Mouse (Mus musculus) midbrain, embryonic 15.5 days (tissue): ENCODE measurements around the gene Hhip. TPM values are rescaled to one million over a fixed set of nuclear protein-coding genes. Genes with fewer than 3 reads are reported as not detected.
"Not testable (repeated sequence)": the region's sequence is repeated elsewhere in the genome, so short reads cannot be mapped to it uniquely, and the experiment has no call there.

Experiments
- ATAC-seq: fragments of 200-750 bp; cut with Nextera tagmentation; replicated peaks from 2 replicates; pipeline ENCODE4 v1.8.0; 2017; ENCODE audit warnings: moderate TSS enrichment
- H3K27ac ChIP-seq: fragments of 300-500 bp; sonication (generic); 2 replicates; pipeline ENCODE4 v1.5.1; 2015; ENCODE audit warnings: mild to moderate bottlenecking, inconsistent platforms
- H3K27me3 ChIP-seq: fragments of 300-500 bp; sonication (generic); replicated peaks from 2 replicates; pipeline ENCODE4 v1.6.1; 2015; ENCODE audit warnings: inconsistent platforms
- H3K36me3 ChIP-seq: fragments of 300-500 bp; sonication (generic); replicated peaks from 2 replicates; pipeline ENCODE4 v1.6.1; 2015; ENCODE audit warnings: inconsistent platforms
- H3K4me1 ChIP-seq: fragments of 300-500 bp; sonication (generic); 2 replicates; pipeline ENCODE4 v1.6.1; 2015; ENCODE audit warnings: inconsistent platforms
- H3K4me2 ChIP-seq: fragments of 300-500 bp; sonication (generic); 2 replicates; pipeline ENCODE4 v1.6.1; 2015; ENCODE audit warnings: inconsistent platforms, mild to moderate bottlenecking, moderate library complexity
- H3K4me3 ChIP-seq: fragments of 300-500 bp; sonication (generic); 2 replicates; pipeline ENCODE4 v1.5.1; 2015; ENCODE audit warnings: mild to moderate bottlenecking, inconsistent platforms
- H3K9ac ChIP-seq: fragments of 300-500 bp; sonication (generic); 2 replicates; pipeline ENCODE4 v1.6.1; 2015; ENCODE audit warnings: mild to moderate bottlenecking, inconsistent platforms
- H3K9me3 ChIP-seq: fragments of 300-500 bp; sonication (generic); 2 replicates; pipeline ENCODE4 v1.6.1; 2016; ENCODE audit warnings: inconsistent platforms
- WGBS: fragments of 180-500 bp; shearing (Covaris S2); methylation state at CpG from one replicate; pipeline ENCODE4 v1.1.7; 2015; ENCODE audit warnings: mixed read lengths; 5-methylcytosine and 5-hydroxymethylcytosine counted together
- polyA plus RNA-seq: library from polyadenylated mRNA; unstranded; fragments of >200 nt; fragmentation: Nextera tagmentation; extraction: Ambion mirVana; gene quantifications from 2 replicates; pipeline ENCODE4 v1.2.1, GENCODE M21; 2015

Hhip gene
- polyA plus RNA-seq, 1 experiment from 2014 or later = 2.3 TPM

- H3K9me3 ChIP-seq = no peaks in the 10 kb centered on the region
- ATAC-seq = no peak
Measured at GRCm38 (mm10) chr8:80037644-80038253, 20.1 kb downstream of the Hhip start.

GRCm38 (mm10) chr8:80032604-80033003 is 25.2 kb downstream of the Hhip start:
- WGBS = 62% methylated on average over 3 of the region's 3 CpGs
- H3K27me3 ChIP-seq = 0 out of 2 replicates have a peak, but pooled peaks cover 3% of the 10 kb centered on the region
- no peaks in the 10 kb centered on the region for H3K36me3 ChIP-seq
- H3K9me3 ChIP-seq = no peaks in the 10 kb centered on the region
- no peak for ATAC-seq
- H3K4me2 ChIP-seq = no peak overlapping the region
- H3K27ac ChIP-seq = no peak overlapping the region
- no peak overlapping the region for H3K4me3 ChIP-seq
- no peaks in the 10 kb centered on the region for H3K4me1 ChIP-seq
- H3K9ac ChIP-seq = no peak overlapping the region

More at GRCm38 (mm10) chr8:80037644-80038253, 20.1 kb downstream of the Hhip start:
- H3K27me3 ChIP-seq = no peaks in the 10 kb centered on the region
- no peak overlapping the region for H3K4me3 ChIP-seq
- no peaks in the 10 kb centered on the region for H3K36me3 ChIP-seq
- no peak overlapping the region for H3K4me2 ChIP-seq
- 31% methylated on average over 4 of the region's 4 CpGs for WGBS
- no peak overlapping the region for H3K27ac ChIP-seq
- H3K9ac ChIP-seq = no peak overlapping the region
- H3K4me1 ChIP-seq = no peaks in the 10 kb centered on the region

GRCm38 (mm10) chr8:80031330-80032293 is 26.2 kb downstream of the Hhip start:
- H3K27me3 ChIP-seq = 0 out of 2 replicates have a peak, but pooled peaks cover 3% of the 10 kb centered on the region
- 48% methylated on average over 15 of the region's 15 CpGs for WGBS
- no peak overlapping the region for H3K9ac ChIP-seq
- no peaks in the 10 kb centered on the region for H3K9me3 ChIP-seq
- H3K27ac ChIP-seq = no peak overlapping the region
- H3K36me3 ChIP-seq = no peaks in the 10 kb centered on the region
- H3K4me2 ChIP-seq = no peak overlapping the region
- no peak overlapping the region for H3K4me3 ChIP-seq
- ATAC-seq = no peak
- 0 out of 2 replicates have a peak, but pooled peaks cover 3% of the 10 kb centered on the region for H3K4me1 ChIP-seq

GRCm38 (mm10) chr8:80029631-80030030 is 28.2 kb downstream of the Hhip start:
- no peak for ATAC-seq
- no peak overlapping the region for H3K4me3 ChIP-seq
- H3K27ac ChIP-seq = no peak overlapping the region
- 0 out of 2 replicates have a peak, but pooled peaks cover 3% of the 10 kb centered on the region for H3K4me1 ChIP-seq
- H3K9me3 ChIP-seq = no peaks in the 10 kb centered on the region
- H3K36me3 ChIP-seq = no peaks in the 10 kb centered on the region
- H3K9ac ChIP-seq = no peak overlapping the region
- H3K4me2 ChIP-seq = no peak overlapping the region
- WGBS = 81% methylated on average over 6 of the region's 6 CpGs
- H3K27me3 ChIP-seq = 0 out of 2 replicates have a peak, but pooled peaks cover 3% of the 10 kb centered on the region

GRCm38 (mm10) chr8:80020469-80020868 is 37.3 kb downstream of the Hhip start:
- Histone ChIP-seq H3K4me3 (no peak overlapping the region), H3K9me3 (no peaks in the 10 kb centered on the region), H3K27me3 (no peaks in the 10 kb centered on the region), H3K4me1 (no peaks in the 10 kb centered on the region), H3K27ac (no peak overlapping the region), H3K9ac (no peak overlapping the region), H3K4me2 (no peak overlapping the region), H3K36me3 (no peaks in the 10 kb centered on the region)
- 93% methylated on average over 5 of the region's 5 CpGs for WGBS
- ATAC-seq = no peak

- no peak overlapping the region for H3K4me3 ChIP-seq
- no peaks in the 10 kb centered on the region for H3K27me3 ChIP-seq
- no peaks in the 10 kb centered on the region for H3K9me3 ChIP-seq
- no peak overlapping the region for H3K9ac ChIP-seq
- H3K27ac ChIP-seq = no peak overlapping the region
- no peaks in the 10 kb centered on the region for H3K36me3 ChIP-seq
- H3K4me2 ChIP-seq = no peak overlapping the region
- no peaks in the 10 kb centered on the region for H3K4me1 ChIP-seq
- WGBS = 97% methylated on average over 2 of the region's 2 CpGs
- no peak for ATAC-seq
Measured at GRCm38 (mm10) chr8:80015818-80016217, 42.0 kb downstream of the Hhip start.

GRCm38 (mm10) chr8:80004421-80004820 is 53.4 kb downstream of the Hhip start:
- H3K36me3 ChIP-seq = no peaks in the 10 kb centered on the region
- no peak overlapping the region for H3K4me3 ChIP-seq
- H3K27ac ChIP-seq = no peak overlapping the region
- no peak overlapping the region for H3K9ac ChIP-seq
- H3K9me3 ChIP-seq = no peaks in the 10 kb centered on the region
- WGBS = 89% methylated on average over 5 of the region's 5 CpGs
- H3K27me3 ChIP-seq = no peaks in the 10 kb centered on the region
- H3K4me2 ChIP-seq = no peak overlapping the region
- H3K4me1 ChIP-seq = no peaks in the 10 kb centered on the region
- no peak for ATAC-seq

GRCm38 (mm10) chr8:80002313-80002712 is 55.5 kb downstream of the Hhip start:
- no peak overlapping the region for H3K4me2 ChIP-seq

GRCm38 (mm10) chr8:79995075-79995474 is 62.7 kb downstream of the Hhip start:
- Histone ChIP-seq H3K4me1 (no peaks in the 10 kb centered on the region), H3K27ac (no peak overlapping the region), H3K4me2 (no peak overlapping the region), H3K9ac (no peak overlapping the region), H3K9me3 (no peaks in the 10 kb centered on the region), H3K36me3 (no peaks in the 10 kb centered on the region), H3K27me3 (no peaks in the 10 kb centered on the region), H3K4me3 (no peak overlapping the region)
- ATAC-seq = no peak
- 62% methylated on average over 6 of the region's 6 CpGs for WGBS

More at GRCm38 (mm10) chr8:80002313-80002712, 55.5 kb downstream of the Hhip start:
- Histone ChIP-seq H3K4me1 (no peaks in the 10 kb centered on the region), H3K27ac (no peak overlapping the region), H3K36me3 (no peaks in the 10 kb centered on the region), H3K9me3 (no peaks in the 10 kb centered on the region), H3K9ac (no peak overlapping the region), H3K4me3 (no peak overlapping the region), H3K27me3 (no peaks in the 10 kb centered on the region)
- 91% methylated on average over 5 of the region's 5 CpGs for WGBS
- ATAC-seq = no peak

- no peak overlapping the region for H3K4me3 ChIP-seq
- H3K4me2 ChIP-seq = no peak overlapping the region
- H3K27ac ChIP-seq = no peak overlapping the region
- H3K27me3 ChIP-seq = no peaks in the 10 kb centered on the region
- WGBS = 95% methylated on average over 1 of the region's 1 CpGs
- no peak for ATAC-seq
- H3K36me3 ChIP-seq = no peaks in the 10 kb centered on the region
- no peaks in the 10 kb centered on the region for H3K9me3 ChIP-seq
- H3K4me1 ChIP-seq = no peaks in the 10 kb centered on the region
- H3K9ac ChIP-seq = no peak overlapping the region
Measured at GRCm38 (mm10) chr8:79993507-79993906, 64.3 kb downstream of the Hhip start.

- WGBS = 37% methylated on average over 9 of the region's 9 CpGs
- no peak for ATAC-seq
- Histone ChIP-seq H3K4me1 (no peaks in the 10 kb centered on the region), H3K9me3 (no peaks in the 10 kb centered on the region), H3K4me2 (no peak overlapping the region), H3K27ac (no peak overlapping the region), H3K4me3 (no peak overlapping the region), H3K36me3 (no peaks in the 10 kb centered on the region), H3K9ac (no peak overlapping the region), H3K27me3 (no peaks in the 10 kb centered on the region)
Measured at GRCm38 (mm10) chr8:79992121-79992848, 65.5 kb downstream of the Hhip start.

- H3K9ac ChIP-seq, H3K4me2 ChIP-seq, H3K36me3 ChIP-seq, H3K9me3 ChIP-seq, H3K4me3 ChIP-seq, H3K27ac ChIP-seq, H3K27me3 ChIP-seq, ATAC-seq, H3K4me1 ChIP-seq: not testable (repeated sequence)
- 87% methylated on average over 1 of the region's 2 CpGs for WGBS
Measured at GRCm38 (mm10) chr8:79991420-79991819, 66.4 kb downstream of the Hhip start.
